15 mouse cellular contexts compared by ENCODE assay signal in the genomic region with DNA sequence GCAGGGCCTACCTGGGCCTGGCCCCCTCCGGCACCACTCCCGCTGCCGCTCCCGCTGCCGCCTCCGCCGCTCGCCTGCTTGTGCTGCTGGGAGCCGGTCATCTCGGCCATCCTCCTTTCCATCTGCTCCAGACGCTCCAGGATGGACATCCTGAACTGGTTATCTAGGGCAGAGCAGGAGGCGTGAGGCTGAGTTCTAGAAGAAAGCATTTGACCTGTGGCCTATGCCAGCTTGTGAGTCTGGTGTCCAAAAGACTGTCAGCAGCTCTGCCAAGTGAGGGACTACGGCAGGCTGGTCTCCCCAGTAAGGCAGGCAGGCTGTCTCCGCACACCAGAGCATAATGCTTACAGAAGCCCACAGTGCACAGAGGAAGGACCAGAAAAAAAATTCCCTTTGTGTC. TPM values are rescaled to one million over a fixed set of nuclear protein-coding genes. Genes with fewer than 3 reads are reported as not detected.
DNase-seq lines count a peak whose midpoint lies in the region; ATAC-seq lines count a peak whose summit lies in the region.
"Had no signal": no experiment of that assay in that cellular context is flagged by ENCODE, and none has a peak within 500 bp of the region (broad histone marks: within the 10 kb centered on the region; RNA-seq: fewer than 3 reads in every experiment).

No protein-coding gene starts in this region.

- ATAC-seq in heart, embryonic 13.5 days (ENCODE audit: extremely low read depth, insufficient number of reproducible peaks, low FRiP score, low TSS enrichment) = no peak
- ATAC-seq in heart, embryonic 14.5 days (ENCODE audit: insufficient number of reproducible peaks, insufficient read depth, low FRiP score, low read depth) = no peak
- ATAC-seq: inflammation-experienced regulatory T-cells, adult 6 months had no signal

- no peaks in the 10 kb centered on the region for H3K27me3 ChIP-seq in heart, embryonic 13.5 days (replicated peaks)
- H3K27me3 ChIP-seq in heart, embryonic 14.5 days (ENCODE audit: control insufficient read depth, insufficient read depth, low read length) = no peaks in the 10 kb centered on the region
- H3K27me3 ChIP-seq: limb, embryonic 12.5 days had no signal

- 78% methylated on average over 14 of the region's 14 CpGs for WGBS in heart, embryonic 13.5 days
- 73% methylated on average over 14 of the region's 14 CpGs for WGBS in heart, embryonic 14.5 days

- peaks cover 67% of the 10 kb centered on the region for H3K4me1 ChIP-seq in heart, embryonic 13.5 days
- peaks cover 24 to 50% of the 10 kb centered on the region in 2 experiments for H3K4me1 ChIP-seq in heart, embryonic 14.5 days (ENCODE audit: control insufficient read depth in 2 of 2, insufficient read depth in 2 of 2, low read length in 2 of 2)
- H3K4me1 ChIP-seq: limb, embryonic 12.5 days had no signal

- DNase-seq in heart, adult 8-10 months (ENCODE audit: low spot score) = no peak
- DNase-seq in brain, adult 2 months (ENCODE audit: low read depth, low spot score) = peak; percentile 97
- peak; percentile 83 to 92 for DNase-seq in cerebellum, adult 18-20 months
- no peak for DNase-seq in testis, postnatal 10 days (ENCODE audit: low spot score)
- DNase-seq in frontal cortex, adult 2 months (ENCODE audit: extremely low spot score in 1 of 2, low spot score in 1 of 2) = no peak
- DNase-seq: kidney, postnatal 36 days; lung, embryonic 14.5 days; thymus, postnatal 25 days had no signal

- no peak overlapping the region for H3K4me2 ChIP-seq in heart, embryonic 13.5 days
- no peak overlapping the region for H3K4me2 ChIP-seq in heart, embryonic 14.5 days (ENCODE audit: low read length)
- H3K4me2 ChIP-seq: limb, embryonic 12.5 days; lung, embryonic 14.5 days had no signal

- H3K9ac ChIP-seq in heart, embryonic 13.5 days = peak overlapping the region; percentile 2; the same call in 1 of the 2 replicates
- H3K9ac ChIP-seq in heart, embryonic 14.5 days (ENCODE audit: low read length) = 0 out of 2 replicates have a peak overlapping the region, but pooled peaks have one; percentile 25
- H3K9ac ChIP-seq: limb, embryonic 12.5 days; lung, embryonic 14.5 days had no signal

- H3K9me3 ChIP-seq in heart, embryonic 13.5 days = no peaks in the 10 kb centered on the region
- no peaks in the 10 kb centered on the region for H3K9me3 ChIP-seq in heart, embryonic 14.5 days (ENCODE audit: control insufficient read depth, low read length)
- H3K9me3 ChIP-seq: limb, embryonic 12.5 days had no signal

- H3K4me3 ChIP-seq in heart, embryonic 13.5 days = no peak overlapping the region
- H3K4me3 ChIP-seq in heart, embryonic 14.5 days (ENCODE audit: control insufficient read depth in 1 of 2, insufficient read depth in 1 of 2, low read depth in 1 of 2, low read length in 2 of 2) = no peak overlapping the region
- H3K4me3 ChIP-seq: limb, embryonic 12.5 days had no signal

- peak overlapping the region; percentile 54 for H3K27ac ChIP-seq in heart, embryonic 13.5 days (replicated peaks)
- H3K27ac ChIP-seq in heart, embryonic 14.5 days (replicated peaks in 1 of 2; ENCODE audit: control insufficient read depth in 1 of 2, insufficient read depth in 1 of 2, low read depth in 2 of 2, low read length in 2 of 2) = peak overlapping the region in 1 of 2 experiments; percentile 46; a peak in 2 of 4 replicates
- H3K27ac ChIP-seq: limb, embryonic 12.5 days had no signal

- H3K36me3 ChIP-seq in heart, embryonic 13.5 days = peaks cover 42% of the 10 kb centered on the region
- peaks cover 41% of the 10 kb centered on the region for H3K36me3 ChIP-seq in heart, embryonic 14.5 days (ENCODE audit: control insufficient read depth, insufficient read depth, low read length)

RNA-seq across cellular contexts. Expression of a gene that starts 0.6 kb away (rescaled TPM):
- not detected in 2 replicates for polyA plus RNA-seq in heart, embryonic 13.5 days (2015; fragmentation: Nextera tagmentation; extraction: Ambion mirVana)
- under 1 TPM in 2 of 4 experiments, not detected in 2; 0.37 to 0.44 TPM for total RNA-seq in heart, adult 8-10 months (2022)
- 0.28 TPM in 1 of 2 replicates, not detected in the other for polyA plus RNA-seq in heart, embryonic 14.5 days (2014; fragmentation: Nextera tagmentation; extraction: Ambion mirVana)
- polyA plus RNA-seq in frontal cortex, adult 2 months (2012; rRNA removed) = not detected in 2 replicates
- total RNA-seq: ES-E14; megakaryocyte-erythroid progenitor cell, adult 5-6 weeks had no signal
- polyA plus RNA-seq: embryonic facial prominence, embryonic 11.5 days; inflammation-experienced regulatory T-cells, adult 6 months; limb, embryonic 12.5 days; lung, embryonic 14.5 days had no signal

RNA-seq across cellular contexts. Expression of a gene that starts 31.1 kb away (rescaled TPM):
- 97.0 and 105 TPM in 2 replicates for polyA plus RNA-seq in heart, embryonic 13.5 days (2015; fragmentation: Nextera tagmentation; extraction: Ambion mirVana)
- 10 to 100 TPM; 51.7 to 66.2 (median 62.3) TPM for total RNA-seq in heart, adult 8-10 months (2022)
- 89.7 and 97.4 TPM in 2 replicates for polyA plus RNA-seq in heart, embryonic 14.5 days (2014; fragmentation: Nextera tagmentation; extraction: Ambion mirVana)
- polyA plus RNA-seq in frontal cortex, adult 2 months (2012; rRNA removed) = 53.5 and 55.8 TPM in 2 replicates

RNA-seq across cellular contexts. Expression of a gene that starts 44.4 kb away (rescaled TPM):
- polyA plus RNA-seq in heart, embryonic 13.5 days (2015; fragmentation: Nextera tagmentation; extraction: Ambion mirVana) = 7.6 and 8.3 TPM in 2 replicates
- total RNA-seq in heart, adult 8-10 months (2022) = 10 to 100 TPM in 3 of 4 experiments, 1 to 10 TPM in 1; 7.6 to 19.1 (median 16.9) TPM
- 10.4 and 11.3 TPM in 2 replicates for polyA plus RNA-seq in heart, embryonic 14.5 days (2014; fragmentation: Nextera tagmentation; extraction: Ambion mirVana)
- polyA plus RNA-seq in frontal cortex, adult 2 months (2012; rRNA removed) = 41.7 and 45.1 TPM in 2 replicates

Comparison
In these comparisons a context has a peak if more than half of its experiments do, and no peak if none do; other contexts are left out.
1. DNase-seq: peak in brain, adult 2 months (single experiment) and cerebellum, adult 18-20 months (2 of 2); none in heart, adult 8-10 months (single experiment), testis, postnatal 10 days (single experiment) and frontal cortex, adult 2 months (0 of 2).